7 mouse cellular contexts compared by ENCODE assay signal in the genomic region with DNA sequence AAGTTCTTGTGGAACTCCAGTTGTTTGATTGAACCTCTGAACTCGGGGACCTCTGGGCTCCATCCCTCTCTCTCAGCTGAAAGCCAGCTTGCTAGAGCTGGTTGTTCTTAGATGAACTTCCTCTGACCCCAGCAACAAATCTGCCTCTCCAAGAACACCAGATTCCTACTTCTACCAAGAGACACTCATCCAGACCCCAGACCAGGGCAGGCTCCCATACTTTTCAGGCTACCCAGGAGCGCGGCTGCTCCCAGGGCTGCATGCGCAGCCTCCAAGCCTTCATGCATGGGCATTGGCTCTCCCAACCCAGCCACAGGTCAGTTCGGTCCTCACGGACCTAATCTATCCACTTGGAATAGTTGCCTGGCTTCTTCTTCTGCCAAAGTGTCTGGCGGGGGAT. TPM values are rescaled to one million over a fixed set of nuclear protein-coding genes. Genes with fewer than 3 reads are reported as not detected.
DNase-seq lines count a peak whose midpoint lies in the region; ATAC-seq and TF ChIP-seq lines count a peak whose summit lies in the region.

TSS of gene Mest (plus strand) at position 217 of the 400 bp plus-strand sequence.

- no peak for TF ChIP-seq CTCF in forebrain, postnatal 0 days (IDR thresholded peaks at IDR 0.05; ENCODE audit: low read depth)

- WGBS in neural tube, embryonic 11.5 days, result 74% methylated on average over 7 of the region's 7 CpGs
- WGBS in forebrain, postnatal 0 days, result 72% methylated on average over 7 of the region's 7 CpGs
- WGBS in neural tube, embryonic 12.5 days, result 72% methylated on average over 7 of the region's 7 CpGs

- H3K27ac ChIP-seq in neural tube, embryonic 11.5 days (ENCODE audit: low read depth, low read length), result no peak within 1 kb of the TSS
- peak within 1 kb of the TSS; percentile 1; the same call in 1 of the 2 replicates for H3K27ac ChIP-seq in forebrain, postnatal 0 days (ENCODE audit: low read depth, low read length)
- no peak within 1 kb of the TSS for H3K27ac ChIP-seq in neural tube, embryonic 12.5 days

- no peaks in the 10 kb centered on the region for H3K9me3 ChIP-seq in neural tube, embryonic 11.5 days (ENCODE audit: control insufficient read depth, low read length)
- H3K9me3 ChIP-seq in forebrain, postnatal 0 days (ENCODE audit: low read length), result no peaks in the 10 kb centered on the region
- H3K9me3 ChIP-seq in neural tube, embryonic 12.5 days, result no peaks in the 10 kb centered on the region

- peaks cover 9% of the 10 kb centered on the region; the same call in 1 of the 2 replicates for H3K4me1 ChIP-seq in neural tube, embryonic 11.5 days (ENCODE audit: control insufficient read depth, insufficient read depth, low read length)
- no peaks in the 10 kb centered on the region for H3K4me1 ChIP-seq in forebrain, postnatal 0 days (ENCODE audit: insufficient read depth)
- H3K4me1 ChIP-seq in neural tube, embryonic 12.5 days, result peaks cover 7% of the 10 kb centered on the region

- no peak for DNase-seq in neural tube, embryonic 11.5 days (ENCODE audit: low spot score)
- no peak for DNase-seq in neural tube, embryonic 10.5 days (ENCODE audit: extremely low spot score, low spot score)
- DNase-seq in forebrain, postnatal 0 days, result no peak
- DNase-seq in layer of hippocampus, postnatal 25 days (ENCODE audit: extremely low spot score in 1 of 2, low spot score in 1 of 2), result no peak
- no peak for DNase-seq in right cerebral cortex, postnatal 4 days

- H3K9ac ChIP-seq in neural tube, embryonic 11.5 days (ENCODE audit: low read length), result no peak within 1 kb of the TSS
- H3K9ac ChIP-seq in forebrain, postnatal 0 days, result no peak within 1 kb of the TSS
- no peak within 1 kb of the TSS for H3K9ac ChIP-seq in neural tube, embryonic 12.5 days

- no peaks in the 10 kb centered on the region for H3K27me3 ChIP-seq in neural tube, embryonic 11.5 days (ENCODE audit: control insufficient read depth, insufficient read depth, low read length)
- no peaks in the 10 kb centered on the region for H3K27me3 ChIP-seq in forebrain, postnatal 0 days (ENCODE audit: insufficient read depth, low read length)
- H3K27me3 ChIP-seq in neural tube, embryonic 12.5 days (replicated peaks), result no peaks in the 10 kb centered on the region

- H3K36me3 ChIP-seq in neural tube, embryonic 11.5 days (ENCODE audit: control insufficient read depth, insufficient read depth, low read length), result no peaks in the 10 kb centered on the region
- no peaks in the 10 kb centered on the region for H3K36me3 ChIP-seq in forebrain, postnatal 0 days (ENCODE audit: insufficient read depth)
- no peaks in the 10 kb centered on the region for H3K36me3 ChIP-seq in neural tube, embryonic 12.5 days

- H3K4me2 ChIP-seq in neural tube, embryonic 11.5 days (ENCODE audit: low read depth), result no peak within 1 kb of the TSS
- no peak within 1 kb of the TSS for H3K4me2 ChIP-seq in forebrain, postnatal 0 days (ENCODE audit: low read depth)
- no peak within 1 kb of the TSS for H3K4me2 ChIP-seq in neural tube, embryonic 12.5 days (replicated peaks)

- ATAC-seq in neural tube, embryonic 11.5 days (ENCODE audit: insufficient read depth, low FRiP score, low TSS enrichment), result no peak
- ATAC-seq in forebrain, postnatal 0 days, result no peak
- ATAC-seq in neural tube, embryonic 12.5 days (ENCODE audit: low FRiP score, low read depth), result no peak
- ATAC-seq in CD4-positive, CD25-positive, alpha-beta regulatory T cell, adult 4 months, result no peak

- no peak within 1 kb of the TSS for H3K4me3 ChIP-seq in neural tube, embryonic 11.5 days (ENCODE audit: low read depth, low read length)
- H3K4me3 ChIP-seq in forebrain, postnatal 0 days (ENCODE audit: low read depth, low read length), result no peak within 1 kb of the TSS
- H3K4me3 ChIP-seq in neural tube, embryonic 12.5 days, result no peak within 1 kb of the TSS

RNA-seq across cellular contexts. Expression of gene Mest, which starts in this region (rescaled TPM):
- 1,492 and 1,651 TPM in 2 replicates for polyA plus RNA-seq in neural tube, embryonic 11.5 days (2014; fragmentation: Nextera tagmentation; extraction: Ambion mirVana)
- total RNA-seq in forebrain, postnatal 0 days (2014; rRNA removed), result 127 and 212 TPM in 2 replicates
- 90.4 and 146 TPM in 2 replicates for polyA plus RNA-seq in forebrain, postnatal 0 days (2015; fragmentation: Nextera tagmentation; extraction: Ambion mirVana)
- 10 to 100 TPM; 49.8 to 50.2 TPM for total RNA-seq in layer of hippocampus, postnatal 25 days (2021)
- 777 and 779 TPM in 2 replicates for polyA plus RNA-seq in neural tube, embryonic 12.5 days (2016; fragmentation: Nextera tagmentation; extraction: Ambion mirVana)
- 1 to 10 TPM; 1.2 to 1.6 TPM for polyA plus RNA-seq in CD4-positive, CD25-positive, alpha-beta regulatory T cell, adult 4 months (2017; shearing (Covaris generic))

Comparison
In these comparisons a context has a peak if more than half of its experiments do, and no peak if none do; other contexts are left out.
1. RNA of gene Mest (polyA plus RNA-seq): 1,492 to 1,651 TPM in neural tube, embryonic 11.5 days, 777 to 779 TPM in neural tube, embryonic 12.5 days and 90.4 to 146 TPM in forebrain, postnatal 0 days; 1.2 to 1.6 TPM in CD4-positive, CD25-positive, alpha-beta regulatory T cell, adult 4 months; every median in the first group is over 10 times any median in the second.